Mouse (Mus musculus) heart, postnatal 10 days (tissue): Measurements from ENCODE around the gene Panx3. TPM values are rescaled to one million over a fixed set of nuclear protein-coding genes. Genes with fewer than 3 reads are reported as not detected.

Source experiments
- DNase-seq, 2 experiments: peaks; one replicate each; pipeline ENCODE4 v3.0.0; 2021
- intact Hi-C: fragments of 180-260 bp; cut with DNase I; formaldehyde crosslinking; loops from one replicate; pipeline ENCODE4 v1.15.1; 2025
- total RNA-seq, 2 experiments: library from RNA; stranded (reverse); gene quantifications; 2 replicates each; pipeline ENCODE4 v1.2.3; 2021

Gene Panx3
- not detected for total RNA-seq

DNA sequence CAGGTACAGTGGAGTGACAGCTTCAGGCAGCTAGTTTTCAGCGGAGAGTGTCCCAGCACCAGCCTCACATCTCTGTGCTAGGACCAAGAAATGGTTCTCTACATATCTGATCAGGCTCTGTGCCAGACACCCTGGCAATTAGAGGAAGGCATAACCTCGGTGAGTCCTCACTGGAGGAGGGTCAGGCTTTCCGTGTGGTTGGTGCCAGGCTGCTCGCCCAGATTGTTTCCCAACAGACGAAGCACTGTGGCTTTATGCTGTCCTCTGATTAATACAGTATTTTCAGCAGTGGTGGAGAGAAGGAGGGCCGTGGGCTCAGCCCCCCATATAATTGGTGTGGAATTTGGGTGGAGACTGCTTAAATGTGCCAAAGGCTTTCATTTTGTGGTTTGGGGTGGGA lies at the start of gene Panx3:
TSS of gene Panx3 (minus strand) at position 121 of the 400 bp plus-strand sequence.
- no peak for DNase-seq
- intact Hi-C loops: no loop called here

GRCm38 (mm10) chr9:37716150-37716549 lies 47.1 kb upstream of the Panx3 start, which contains the start of gene Olfr160:
Olfr160 (minus strand) TSS chr9:37716250.
- intact Hi-C loops: no loop called here
- no peak for DNase-seq

DNA sequence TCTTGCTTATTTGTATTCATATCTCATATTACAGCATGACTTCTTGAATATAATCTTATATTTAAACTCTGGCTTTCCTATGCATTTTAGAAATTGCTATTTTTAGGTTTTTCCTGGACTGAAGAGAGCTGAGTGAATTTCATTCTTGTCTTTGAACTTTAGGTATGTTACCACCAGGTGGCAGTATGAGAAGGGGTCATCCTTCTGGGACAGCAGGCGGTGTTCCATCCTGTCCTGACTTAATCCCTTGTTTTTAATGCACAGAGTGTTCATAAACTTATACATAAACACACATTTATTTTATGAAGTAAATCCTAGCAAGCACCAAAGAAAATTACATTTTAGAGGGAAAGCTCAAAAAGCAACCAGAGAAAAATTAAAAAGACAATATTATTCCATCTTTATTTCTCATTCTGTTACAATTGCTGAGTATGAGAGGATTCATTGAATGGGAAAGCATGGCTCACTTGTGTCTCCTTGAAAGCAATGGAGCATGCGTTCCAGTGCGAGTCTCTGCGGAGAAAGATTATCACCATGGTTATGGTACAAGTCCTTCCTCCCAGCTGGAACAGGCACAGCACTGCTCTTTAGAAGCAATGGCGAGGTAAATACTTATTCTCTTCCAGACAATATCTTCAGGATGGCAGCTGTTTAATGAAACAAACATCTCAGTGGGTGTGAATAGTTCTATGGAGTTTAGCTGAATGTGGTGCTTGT lies 21.1 kb upstream of the Panx3 start:
- peak; percentile 17 to 53 for DNase-seq
- intact Hi-C loops: loop anchor here (1.0 kb wide), 1 partner anchor 242 kb away; no protein-coding TSS in a partner anchor

DNA sequence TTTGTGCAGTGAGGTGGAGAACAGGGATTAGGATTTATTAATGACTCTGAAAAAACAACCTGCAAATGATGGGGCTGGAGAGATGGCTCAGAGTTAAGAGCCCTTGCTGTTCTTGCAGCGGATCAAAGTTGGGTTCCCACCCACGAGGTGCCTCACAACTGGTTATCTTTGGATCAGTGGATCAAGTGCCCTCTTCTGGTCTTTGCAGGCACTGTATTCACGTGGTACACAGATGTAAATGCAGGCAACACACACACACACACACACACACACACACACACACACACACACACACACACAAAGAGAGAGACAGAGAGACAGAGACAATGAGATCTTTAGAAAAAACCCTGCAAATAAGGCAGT lies 18.9 kb upstream of the Panx3 start:
- no peak for DNase-seq
- intact Hi-C loops: no loop called here

- no peak for DNase-seq
- intact Hi-C loops: no loop called here
These were observed 18.4 kb upstream of the Panx3 start for GRCm38 (mm10) chr9:37687288-37687940.

DNA sequence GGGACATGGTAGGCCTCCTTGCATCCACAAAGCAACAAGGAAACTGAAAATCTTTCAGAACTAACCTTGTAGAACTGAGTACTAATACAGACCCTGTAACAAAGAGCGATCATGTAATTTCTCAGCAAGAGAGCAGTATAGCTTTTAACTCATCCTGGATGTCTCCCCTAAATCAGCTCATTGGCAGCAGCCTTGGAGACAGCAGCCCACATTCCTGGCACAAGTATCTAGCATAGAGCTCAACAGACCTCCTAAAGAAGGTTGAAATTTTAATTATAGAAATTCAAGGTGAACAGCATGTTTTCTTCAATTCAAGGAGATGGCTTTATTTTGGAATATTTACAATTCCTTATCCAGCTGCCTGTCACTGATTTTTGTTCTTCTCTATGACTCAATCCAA lies 12.1 kb upstream of the Panx3 start:
- intact Hi-C loops: no loop called here
- no peak for DNase-seq

GRCm38 (mm10) chr9:37675287-37675686 lies 6.3 kb upstream of the Panx3 start:
- DNase-seq: no peak
- intact Hi-C loops: no loop called here

DNA sequence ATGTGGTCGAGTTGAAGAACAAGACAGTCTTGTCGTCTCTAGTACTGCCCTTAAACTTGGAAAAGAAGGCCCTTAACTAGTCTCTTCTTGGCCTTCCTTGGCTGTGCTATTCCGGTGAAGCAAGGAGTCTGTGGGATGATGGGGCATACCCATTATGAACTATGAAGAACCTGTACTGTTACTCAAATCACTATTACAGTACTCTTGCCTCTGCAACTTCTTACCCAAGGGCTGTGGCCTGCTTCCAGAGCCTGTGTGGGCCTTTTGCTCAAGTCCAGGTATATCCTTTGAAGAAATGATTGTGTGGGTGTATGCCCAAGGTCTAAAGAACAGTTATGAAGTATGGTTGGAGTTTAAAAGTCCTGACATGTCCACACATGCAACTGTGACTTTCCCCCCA lies 1.2 kb upstream of the Panx3 start:
- DNase-seq: no peak
- intact Hi-C loops: no loop called here

DNA sequence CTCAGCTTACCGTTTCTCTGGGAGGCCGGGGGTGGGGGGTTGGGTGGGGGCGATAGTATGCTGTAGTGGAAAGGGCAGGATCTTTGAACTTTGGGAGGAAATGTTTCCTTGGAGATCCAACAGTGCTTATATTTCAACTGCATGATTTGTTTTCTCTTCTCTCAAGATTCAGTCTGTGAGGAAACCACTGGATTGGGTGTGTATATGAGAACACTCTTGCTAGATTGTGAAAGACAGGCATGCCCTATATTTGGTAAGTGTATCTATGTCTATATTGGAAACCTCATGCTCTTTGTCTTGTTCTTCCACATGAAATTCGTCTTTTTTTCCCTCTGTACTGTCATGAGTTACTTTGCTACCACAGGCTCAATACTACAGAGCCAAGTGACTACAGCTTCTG lies 643 bp upstream of the Panx3 start:
- no peak for DNase-seq
- intact Hi-C loops: no loop called here

GRCm38 (mm10) chr9:37666045-37666444 lies 3.0 kb downstream of the Panx3 start:
- intact Hi-C loops: no loop called here
- DNase-seq: no peak

DNA sequence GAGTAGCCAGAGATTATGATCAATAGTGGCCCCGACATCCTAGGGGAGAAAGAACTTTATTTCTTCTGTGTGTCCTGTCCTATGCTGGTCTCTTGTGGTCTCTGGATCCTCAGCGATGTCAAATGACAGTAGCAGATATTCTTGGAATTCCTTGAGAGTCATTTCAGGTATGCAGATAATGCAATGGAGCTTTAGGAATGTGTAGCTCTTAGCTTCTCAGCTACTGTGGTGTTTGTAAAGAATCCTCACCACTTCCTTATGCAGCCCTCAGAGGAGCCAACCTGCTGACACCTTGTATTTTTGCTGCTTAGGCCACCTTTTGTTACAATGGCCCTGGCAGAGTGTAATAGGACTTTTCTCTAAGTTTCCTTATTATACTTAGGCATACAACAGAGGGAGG lies 4.4 kb downstream of the Panx3 start:
- intact Hi-C loops: no loop called here
- DNase-seq: no peak

- DNase-seq: no peak
- intact Hi-C loops: no loop called here
These were observed 5.8 kb downstream of the Panx3 start for GRCm38 (mm10) chr9:37663210-37663609.

- DNase-seq: no peak
- intact Hi-C loops: no loop called here
These were observed 9.6 kb downstream of the Panx3 start for GRCm38 (mm10) chr9:37659413-37659812.

DNA sequence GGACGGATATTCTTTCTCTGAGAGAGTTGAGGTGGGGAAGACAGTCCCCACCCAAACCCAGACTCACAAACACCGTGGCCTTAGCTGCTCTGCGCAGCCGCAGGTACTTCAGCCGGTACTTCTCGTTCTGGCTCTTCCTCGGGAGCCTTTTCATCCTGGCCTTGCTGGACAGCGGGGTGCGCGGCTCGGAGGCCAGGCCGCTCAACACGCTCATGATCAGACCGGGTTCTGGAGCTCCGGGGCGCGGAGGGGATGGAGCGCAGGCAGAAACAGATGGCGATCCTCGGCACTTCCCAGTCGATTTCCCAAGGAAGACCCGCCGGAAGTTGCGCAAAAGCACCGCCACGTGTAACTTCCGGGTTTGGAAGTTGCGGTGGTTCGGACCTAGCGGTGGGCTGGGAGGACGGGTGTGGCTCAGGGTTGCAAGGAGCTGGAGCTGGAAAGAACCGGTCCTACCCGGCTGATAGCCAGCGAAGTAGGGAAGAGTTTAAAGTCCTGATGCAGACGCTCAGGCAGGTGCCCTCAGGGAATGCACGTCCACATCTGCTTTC lies 12.0 kb downstream of the Panx3 start, which contains the start of gene Tbrg1:
TSS of gene Tbrg1 (minus strand) at position 382 of the 551 bp plus-strand sequence.
- intact Hi-C loops: no loop called here
- peak; percentile 90 to 92 for DNase-seq

- intact Hi-C loops: no loop called here
- peak in 1 of 2 experiments; percentile 29 for DNase-seq
These were observed 12.6 kb downstream of the Panx3 start for GRCm38 (mm10) chr9:37656439-37656881.

GRCm38 (mm10) chr9:37655961-37656360 lies 13.1 kb downstream of the Panx3 start:
- intact Hi-C loops: no loop called here
- no peak for DNase-seq

DNA sequence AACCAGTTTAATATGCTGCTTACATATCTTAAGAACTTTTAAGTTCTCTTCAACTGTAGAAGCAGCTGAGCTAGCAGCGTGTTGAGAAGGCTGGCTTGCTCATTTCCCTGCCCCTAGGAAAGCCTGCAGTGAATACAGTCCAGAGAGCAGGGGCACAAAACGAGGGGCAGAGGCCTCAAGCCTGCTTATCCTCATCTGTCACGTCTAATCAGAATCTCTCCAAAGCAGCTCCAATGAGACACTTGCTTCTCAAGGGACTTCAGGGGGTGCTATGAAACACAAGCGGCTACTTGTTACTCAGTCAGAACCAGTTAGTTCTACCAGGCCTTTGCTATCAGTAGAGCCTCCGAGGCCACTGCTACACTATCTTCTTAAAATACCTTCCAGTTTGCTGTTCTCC lies 15.2 kb downstream of the Panx3 start:
- no peak for DNase-seq
- intact Hi-C loops: no loop called here

GRCm38 (mm10) chr9:37650639-37651038 lies 18.4 kb downstream of the Panx3 start:
- DNase-seq: no peak
- intact Hi-C loops: no loop called here

GRCm38 (mm10) chr9:37646246-37646645 lies 22.8 kb downstream of the Panx3 start:
- peak; percentile 28 to 33 for DNase-seq
- intact Hi-C loops: no loop called here

DNA sequence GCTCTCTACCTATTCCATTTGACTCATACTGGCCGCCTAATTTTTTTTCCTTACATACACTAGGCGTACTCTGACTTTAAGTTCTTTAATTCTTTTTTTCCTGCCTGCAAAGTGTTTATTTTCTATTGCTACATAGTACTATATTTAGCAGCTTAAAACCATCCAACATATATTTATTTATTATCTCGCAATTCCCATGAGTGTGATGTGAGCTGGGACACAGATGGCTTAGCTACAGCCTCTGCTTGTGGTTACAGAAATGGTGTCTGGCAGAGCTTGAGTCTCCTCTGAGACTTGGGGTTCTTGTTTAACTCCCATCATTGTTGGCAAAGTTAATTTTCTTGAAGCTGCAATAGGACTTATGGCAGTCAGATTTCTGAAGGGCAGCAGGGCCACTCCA lies 30.3 kb downstream of the Panx3 start:
- no peak for DNase-seq
- intact Hi-C loops: loop anchor here (5.0 to 10.0 kb wide), 2 partner anchors 176 to 384 kb away; partner anchors contain the start of gene Slc37a2

GRCm38 (mm10) chr9:37636800-37637542 lies 32.1 kb downstream of the Panx3 start:
- peak in 1 of 2 experiments; percentile 26 for DNase-seq
- intact Hi-C loops: loop anchor here (5.0 to 10.0 kb wide), 2 partner anchors 175 to 382 kb away; partner anchors contain the start of gene Slc37a2
